Mouse (Mus musculus): Measurements from ENCODE around the gene Rab24.

Rab24 gene

DNA sequence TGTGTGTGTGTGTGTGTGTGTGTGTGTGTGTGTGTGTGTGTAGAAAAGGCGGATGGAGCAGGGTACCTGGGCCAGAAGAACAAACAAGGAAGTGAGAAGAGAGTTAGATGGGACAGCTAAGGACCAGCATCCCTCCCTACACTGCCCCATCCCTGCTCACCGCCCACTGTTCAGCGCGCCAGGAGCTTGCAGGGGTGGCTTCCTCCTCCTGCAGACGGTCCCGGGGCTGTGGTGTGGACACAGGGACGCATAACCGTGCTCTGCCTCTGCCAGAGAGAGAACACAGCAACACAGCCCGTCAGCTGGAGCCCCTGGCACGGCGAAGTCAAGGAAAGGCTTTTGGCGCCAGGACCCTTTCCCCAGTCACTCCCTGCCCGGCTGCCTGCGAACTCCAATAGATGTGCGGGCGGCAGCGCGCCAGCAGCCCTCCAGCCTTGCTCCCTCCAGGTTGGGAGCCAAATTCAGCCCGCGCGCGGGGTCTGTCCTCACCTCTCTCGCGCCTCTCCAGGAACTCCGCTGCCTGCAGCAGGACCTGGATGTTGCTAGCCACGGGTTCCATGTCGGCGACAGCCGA, 7.5 kb upstream of the Rab24 start:
- DNase-seq (ENCODE audit: extremely low read depth, insufficient read length, low spot score): peak; percentile 88

DNA sequence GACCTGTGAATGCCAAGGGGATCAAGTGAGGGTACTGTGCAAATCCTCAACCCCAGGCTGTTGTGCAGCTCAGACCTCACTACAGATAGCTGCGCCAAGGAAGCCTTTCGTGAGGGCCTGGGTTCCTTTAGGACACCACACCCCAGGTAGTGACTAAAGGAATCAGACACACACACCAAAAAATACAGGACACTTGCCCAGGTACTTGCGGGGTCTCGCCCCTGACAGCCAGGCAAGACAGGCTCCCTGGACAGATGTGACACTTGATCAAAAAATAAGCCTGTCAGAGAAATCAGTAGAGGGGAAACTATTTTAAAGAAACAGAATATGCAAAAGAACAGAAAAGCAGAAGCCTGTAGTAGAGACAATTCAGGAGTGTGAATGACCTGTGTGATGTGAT, 6.9 kb upstream of the Rab24 start:
- DNase-seq (ENCODE audit: extremely low read depth, insufficient read length, low spot score): no peak

DNA sequence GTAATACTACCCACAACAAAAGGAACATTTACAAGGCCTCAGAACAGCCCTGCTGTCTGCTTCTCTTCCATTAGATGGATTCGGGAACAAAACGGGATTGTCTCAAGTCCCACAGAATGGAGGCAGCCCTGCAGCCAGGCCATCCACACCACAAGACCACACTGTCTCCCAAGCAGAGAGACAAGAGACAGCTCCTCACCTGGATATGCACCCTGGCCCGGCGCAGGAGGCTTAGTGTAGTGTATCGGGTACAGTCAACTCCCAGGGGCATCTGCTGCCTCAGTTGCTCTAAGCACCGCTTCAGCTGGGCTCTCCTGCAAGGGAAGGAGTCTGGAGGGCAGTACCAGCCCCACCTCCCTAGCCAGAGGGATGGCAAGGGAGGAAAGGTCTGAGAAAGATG, 6.4 kb upstream of the Rab24 start:
- DNase-seq (ENCODE audit: extremely low read depth, insufficient read length, low spot score): peak; percentile 25

DNA sequence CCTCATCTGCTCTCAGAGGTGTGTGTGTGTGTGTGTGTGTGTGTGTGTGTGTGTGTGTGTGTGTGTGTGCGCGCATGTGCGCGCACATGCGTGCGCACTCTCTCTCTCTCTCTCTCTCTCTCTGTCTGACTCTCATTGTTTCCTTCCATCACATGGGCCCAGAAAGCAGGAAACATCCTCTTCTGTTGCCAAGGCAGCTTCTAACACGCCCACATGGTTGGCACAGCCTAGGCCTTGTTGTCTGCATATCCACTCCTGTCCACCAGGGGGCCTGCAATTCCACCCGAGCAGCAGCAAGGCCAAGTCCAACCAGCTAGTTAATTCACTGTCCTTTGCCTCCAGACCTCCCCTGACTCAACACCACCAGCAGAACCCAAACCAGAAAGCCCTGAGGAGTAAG, 5.9 kb upstream of the Rab24 start:
- peak; percentile 80 for DNase-seq (ENCODE audit: extremely low read depth, insufficient read length, low spot score)

DNA sequence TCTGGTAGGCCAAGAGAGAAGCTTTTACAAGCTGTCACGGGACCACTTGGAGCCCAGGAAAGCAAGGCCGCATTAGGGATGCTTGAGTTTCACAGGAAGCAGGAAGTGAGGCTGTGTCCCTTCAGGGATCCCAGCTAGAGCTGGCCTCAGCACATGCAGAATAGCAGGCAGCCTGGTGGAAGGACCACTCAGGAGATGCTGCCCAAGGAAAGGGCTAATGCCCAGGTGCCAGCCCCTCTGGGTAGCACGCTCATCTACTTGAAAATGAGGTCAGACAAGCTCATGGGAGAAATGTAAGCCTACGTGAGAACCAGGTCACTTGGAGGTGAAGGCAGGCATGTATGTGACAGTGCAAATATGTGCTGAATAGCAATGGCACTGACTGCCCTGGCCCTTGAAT, 5.4 kb upstream of the Rab24 start:
- DNase-seq (ENCODE audit: extremely low read depth, insufficient read length, low spot score): no peak

DNA sequence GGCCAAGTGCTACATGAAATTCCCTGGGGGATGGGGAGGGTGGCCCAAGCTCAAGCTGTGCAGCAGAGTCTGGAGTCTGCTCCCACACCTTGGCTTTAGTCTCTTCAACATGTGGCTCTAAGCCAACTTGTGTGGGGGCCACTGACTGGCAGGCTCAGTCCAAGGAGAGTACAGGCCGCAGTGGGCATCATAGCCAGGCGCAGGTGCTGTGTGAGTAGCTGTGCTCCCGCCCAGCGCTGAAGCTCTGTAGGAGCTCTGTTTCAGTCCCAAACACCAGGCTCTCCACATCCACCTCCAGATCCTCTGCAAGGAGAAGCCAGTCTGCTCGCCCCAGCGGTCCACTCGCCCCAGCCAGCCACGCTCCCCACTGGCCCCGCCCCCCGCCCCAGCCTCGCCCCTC, 3.9 kb upstream of the Rab24 start:
- DNase-seq (ENCODE audit: extremely low read depth, insufficient read length, low spot score): peak; percentile 29

DNA sequence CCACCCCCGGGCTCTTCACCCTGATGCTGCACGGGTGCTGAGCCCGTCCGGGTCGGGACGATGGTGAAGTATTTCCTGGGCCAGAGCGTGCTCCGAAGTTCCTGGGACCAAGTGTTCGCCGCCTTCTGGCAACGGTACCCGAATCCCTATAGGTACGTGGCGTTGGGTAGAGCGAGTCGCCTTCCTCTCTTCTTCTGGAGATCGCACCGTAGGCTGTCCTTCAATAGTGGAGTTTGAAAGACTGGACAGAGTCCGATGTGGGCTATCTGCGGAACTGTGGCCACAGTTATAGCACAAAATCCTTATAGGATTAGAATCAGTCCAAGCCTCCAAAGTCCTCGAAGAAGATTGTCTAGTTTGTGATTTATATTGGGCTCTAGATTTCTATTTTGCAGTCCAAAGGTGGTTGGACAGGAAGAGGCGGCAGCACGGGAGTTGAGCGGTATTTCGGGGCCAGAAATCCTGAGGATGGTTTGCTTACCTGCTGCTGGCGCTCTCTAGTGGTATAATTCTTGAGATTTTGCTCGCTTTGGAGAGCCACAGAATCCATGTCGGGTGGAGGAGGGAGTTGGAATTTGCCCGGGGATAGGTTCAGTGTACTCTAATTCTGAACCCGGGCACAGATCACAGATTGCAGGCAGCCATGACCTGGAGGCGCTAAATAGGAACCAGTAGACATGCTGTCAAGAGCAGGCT, 532 bp upstream of the Rab24 start:
- peak; percentile 32 for DNase-seq (ENCODE audit: extremely low read depth, insufficient read length, low spot score)

DNA sequence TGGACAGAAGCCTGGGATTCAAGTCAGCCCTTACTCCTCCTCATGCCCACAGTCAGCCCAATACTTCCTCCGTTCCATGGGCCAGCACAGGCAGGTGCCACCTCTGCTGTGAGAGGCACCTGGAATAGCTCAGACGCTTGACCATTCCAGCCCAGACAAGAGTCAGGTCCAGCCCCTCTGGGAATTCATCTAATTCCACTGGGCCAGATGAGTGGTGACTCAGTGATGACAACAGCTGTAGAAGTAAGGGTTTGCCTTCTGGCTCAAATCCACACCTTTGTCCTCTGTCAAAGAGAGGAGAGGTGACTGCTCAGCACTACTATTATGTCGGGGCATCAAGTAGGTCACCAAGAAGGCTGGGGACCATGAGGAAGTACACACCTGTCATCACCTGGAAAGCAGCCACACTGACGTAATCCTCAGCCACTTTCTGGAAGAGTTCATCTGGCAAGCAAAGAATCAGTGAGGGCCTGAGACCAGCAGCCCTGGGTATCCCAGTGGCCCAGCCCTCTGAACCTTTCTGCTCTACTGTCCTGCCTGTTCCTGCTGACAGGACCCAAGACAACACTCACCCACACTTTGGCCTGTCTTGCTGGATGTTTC, 1.7 kb downstream of the Rab24 start, which contains the start of gene Prelid1:
TSS of gene Prelid1 (plus strand) at position 570 of the 603 bp plus-strand sequence.
- no peak for DNase-seq (ENCODE audit: extremely low read depth, insufficient read length, low spot score)

DNA sequence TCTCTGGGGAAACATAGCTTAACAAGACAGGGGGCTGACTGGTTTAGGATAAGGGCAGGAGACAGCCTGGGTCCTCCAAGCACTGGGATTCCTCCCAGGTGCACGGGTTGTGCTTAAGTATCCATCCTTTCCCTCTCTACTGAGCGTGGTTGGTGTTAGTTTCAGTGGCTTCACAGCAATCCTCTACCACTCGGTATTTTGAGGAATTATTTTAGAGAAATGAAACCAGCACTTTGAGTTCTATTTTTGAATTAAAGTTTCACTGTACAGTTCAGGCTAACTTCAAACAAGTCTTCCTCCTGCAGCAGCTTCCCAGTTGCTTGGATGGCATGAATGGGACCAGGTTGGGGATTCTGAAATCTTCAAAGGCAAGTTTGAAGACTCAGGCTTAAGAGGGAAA, 3.4 kb downstream of the Rab24 start:
- DNase-seq (ENCODE audit: extremely low read depth, insufficient read length, low spot score): no peak

DNA sequence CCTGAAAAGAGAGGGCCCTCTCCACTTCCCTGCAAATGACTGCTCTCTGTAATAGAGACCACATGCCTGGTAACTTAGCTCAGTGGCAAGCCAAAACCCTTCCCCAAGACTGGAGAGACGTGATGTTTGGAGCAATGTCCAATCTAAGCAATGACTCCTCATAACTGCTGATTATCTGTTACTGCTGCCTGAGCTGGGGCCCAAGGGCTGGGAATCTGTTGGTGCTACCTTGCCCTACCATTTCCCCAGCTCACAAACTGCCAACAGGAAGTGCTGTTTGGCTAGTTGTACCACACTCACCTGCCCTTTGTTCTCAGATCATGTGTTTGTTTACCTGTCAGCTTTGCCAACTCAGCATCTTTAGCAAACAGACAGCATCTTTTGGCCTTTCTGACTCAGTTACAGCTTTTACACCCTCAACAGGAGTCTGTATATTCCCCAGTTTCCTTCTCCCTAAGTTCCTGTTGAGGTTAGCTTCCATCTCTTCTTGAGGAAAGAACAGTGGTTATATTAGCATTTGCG, 6.8 kb downstream of the Rab24 start:
- DNase-seq (ENCODE audit: extremely low read depth, insufficient read length, low spot score): no peak

DNA sequence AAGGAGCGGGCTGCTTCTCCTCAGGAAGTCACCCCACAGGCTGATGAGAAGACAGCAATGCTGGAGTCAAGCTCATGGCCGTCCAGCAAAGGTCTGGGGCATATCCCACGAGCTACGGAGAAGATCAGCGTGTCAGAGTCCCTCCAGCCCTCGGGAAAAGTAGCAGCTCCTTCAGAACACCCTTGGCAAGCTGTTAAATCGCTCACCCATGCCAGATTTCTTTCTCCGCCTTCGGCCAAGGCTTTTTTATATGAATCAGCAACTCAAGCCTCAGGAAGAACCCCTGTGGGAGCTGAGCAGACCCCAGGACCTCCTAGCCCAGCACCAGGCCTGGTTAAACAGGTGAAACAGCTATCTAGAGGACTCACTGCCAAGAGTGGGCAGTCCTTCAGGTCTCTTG, 8.7 kb downstream of the Rab24 start:
- no peak for DNase-seq (ENCODE audit: extremely low read depth, insufficient read length, low spot score)

DNA sequence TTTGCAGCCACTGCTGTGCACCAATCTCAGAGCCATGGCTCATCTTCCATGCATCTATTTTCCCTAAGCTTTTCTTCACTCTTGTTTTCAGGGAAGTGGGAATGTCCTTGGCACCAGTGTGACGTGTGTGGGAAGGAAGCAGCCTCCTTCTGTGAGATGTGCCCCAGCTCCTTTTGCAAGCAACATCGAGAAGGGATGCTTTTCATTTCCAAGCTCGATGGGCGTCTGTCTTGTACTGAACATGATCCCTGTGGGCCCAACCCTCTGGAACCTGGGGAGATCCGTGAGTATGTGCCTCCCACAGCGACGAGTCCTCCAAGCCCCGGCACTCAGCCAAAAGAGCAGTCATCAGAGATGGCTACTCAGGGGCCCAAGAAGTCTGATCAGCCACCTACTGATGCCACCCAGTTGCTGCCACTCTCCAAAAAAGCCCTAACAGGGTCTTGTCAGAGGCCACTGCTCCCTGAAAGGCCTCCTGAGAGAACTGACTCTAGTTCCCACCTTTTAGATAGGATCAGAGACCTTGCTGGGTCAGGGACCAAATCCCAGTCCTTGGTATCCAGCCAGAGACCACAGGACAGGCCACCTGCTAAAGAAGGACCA, 9.6 kb downstream of the Rab24 start:
- DNase-seq (ENCODE audit: extremely low read depth, insufficient read length, low spot score): no peak

DNA sequence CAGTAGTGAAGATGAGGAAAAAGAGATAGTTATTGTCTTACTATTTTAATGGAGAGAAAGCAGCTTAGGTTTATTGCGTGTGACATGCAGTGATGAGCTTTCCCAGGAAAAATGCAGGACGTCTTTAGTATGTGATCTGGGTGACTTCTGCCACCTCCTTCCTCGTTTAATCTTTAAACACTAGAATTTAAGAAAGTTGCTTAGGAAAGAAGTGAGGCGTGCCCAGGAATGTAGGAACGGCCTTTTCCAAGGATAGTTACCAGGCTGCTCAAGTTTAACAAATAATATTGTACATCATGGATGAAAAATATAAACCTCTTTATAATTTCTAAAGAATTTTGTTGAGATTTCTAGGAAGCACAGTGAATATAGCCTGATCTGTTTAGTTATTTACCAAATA, 20.8 kb downstream of the Rab24 start:
- no peak for DNase-seq (ENCODE audit: extremely low read depth, insufficient read length, low spot score)

DNA sequence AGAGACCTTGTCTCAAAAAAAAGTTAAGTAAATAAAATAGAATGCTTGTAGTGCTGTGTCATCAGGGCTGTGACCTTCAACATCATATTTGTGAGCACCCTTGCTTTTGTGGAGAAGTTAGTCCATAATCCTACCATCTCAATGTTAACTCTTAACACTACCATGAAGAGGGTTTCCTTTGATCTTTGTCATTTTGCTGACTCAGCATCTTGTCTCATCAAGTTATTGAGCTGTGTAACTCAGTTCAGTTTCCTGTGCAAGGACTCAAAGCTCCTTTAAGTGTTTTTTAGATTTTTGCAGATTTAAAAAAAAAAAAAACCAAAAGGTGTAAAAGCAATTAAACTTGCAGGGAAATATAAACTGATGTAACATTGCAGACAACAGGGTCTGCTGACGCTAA, 25.0 kb downstream of the Rab24 start:
- no peak for DNase-seq (ENCODE audit: extremely low read depth, insufficient read length, low spot score)

DNA sequence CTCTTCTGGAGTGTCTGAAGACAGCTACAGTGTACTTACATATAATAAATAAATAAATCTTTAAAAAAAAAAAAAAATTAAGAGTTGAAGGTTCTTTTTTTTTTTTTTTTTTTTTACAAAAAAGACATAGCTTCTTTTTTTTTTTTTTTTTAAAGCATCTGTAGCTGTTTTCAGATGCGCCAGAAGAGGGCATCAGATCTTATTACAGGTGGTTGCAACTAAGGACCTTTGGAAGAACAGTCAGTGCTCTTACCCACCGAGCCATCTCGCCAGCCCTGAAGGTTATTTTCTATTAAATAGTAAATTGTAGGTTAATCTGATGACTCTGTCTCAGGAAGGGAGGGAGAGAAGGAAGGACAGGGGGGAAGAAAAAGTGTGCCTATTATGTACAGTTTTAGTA, 32.9 kb downstream of the Rab24 start:
- DNase-seq (ENCODE audit: extremely low read depth, insufficient read length, low spot score): no peak

DNA sequence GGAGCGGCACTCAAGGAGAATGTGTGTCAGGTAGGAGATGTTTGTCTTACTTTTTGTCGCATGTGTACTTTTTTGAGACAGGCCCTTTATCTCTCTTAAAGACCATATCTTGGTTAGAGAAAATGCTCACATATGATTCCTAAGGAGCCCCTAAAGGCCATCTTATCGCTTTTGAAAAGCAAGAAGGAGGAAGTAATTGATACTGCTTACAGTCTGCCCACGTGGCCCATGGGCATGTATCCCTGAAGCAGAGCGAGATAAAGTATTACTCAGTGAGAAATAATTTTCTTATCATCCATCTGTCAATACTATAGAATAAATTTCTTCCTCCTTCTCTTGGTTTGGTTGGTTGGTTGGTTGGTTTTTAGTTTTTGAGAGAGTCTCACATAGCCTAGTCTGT, 44.1 kb downstream of the Rab24 start:
- no peak for DNase-seq (ENCODE audit: extremely low read depth, insufficient read length, low spot score)

DNA sequence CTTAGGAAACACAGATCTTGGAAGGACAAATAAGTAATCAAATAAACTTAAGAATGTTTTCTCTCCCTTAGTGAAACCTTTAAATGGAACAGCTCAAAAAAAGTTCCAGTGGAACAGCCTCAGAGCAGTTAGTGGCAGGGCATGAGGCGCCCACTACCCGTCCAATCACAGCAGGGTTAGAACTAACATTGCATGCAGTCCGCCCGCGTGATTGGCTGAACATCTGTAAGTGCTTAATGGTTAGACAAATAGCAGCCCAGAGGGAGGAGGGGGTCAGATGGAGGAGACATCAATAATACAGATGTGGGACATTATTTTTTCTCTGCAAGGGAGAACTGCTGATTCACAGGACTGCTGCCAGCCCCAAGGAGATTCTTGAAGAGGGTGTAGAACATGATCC, 44.5 kb downstream of the Rab24 start:
- no peak for DNase-seq (ENCODE audit: extremely low read depth, insufficient read length, low spot score)

Data from 3134 (cell line).